Mouse (Mus musculus): Measurements from ENCODE around the gene Rpl21. TPM values are rescaled to one million over a fixed set of nuclear protein-coding genes. Genes with fewer than 3 reads are reported as not detected.
A peak's percentile ranks its signal among the peaks of the same experiment; 100 is the strongest.

Rpl21 gene
- polyA plus RNA-seq, 1 experiment: 79.3 TPM

DNA sequence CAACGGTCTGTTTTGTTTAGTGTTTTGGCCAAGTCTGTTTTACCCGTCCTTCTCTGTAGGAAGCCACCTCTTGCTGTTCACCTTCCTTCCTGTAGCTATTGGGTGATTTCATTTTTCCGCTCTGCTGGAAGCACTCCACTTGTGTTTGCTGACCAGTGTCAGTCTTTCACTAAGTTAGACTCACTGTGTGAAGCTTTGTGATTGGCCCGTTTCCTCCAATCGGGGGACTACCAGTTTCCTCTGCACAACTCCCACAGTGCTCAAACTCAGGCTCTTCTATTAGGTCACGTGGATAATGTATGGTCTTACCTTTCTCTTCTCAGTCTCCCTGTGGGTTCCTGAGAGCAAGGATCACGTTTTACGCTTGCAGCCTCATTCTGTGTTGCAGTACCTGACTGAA is 3.2 kb upstream of the Rpl21 start:
- DNase-seq (ENCODE audit: low read depth, low spot score): no peak
- WGBS: 59% methylated on average over 8 of the region's 8 CpGs

DNA sequence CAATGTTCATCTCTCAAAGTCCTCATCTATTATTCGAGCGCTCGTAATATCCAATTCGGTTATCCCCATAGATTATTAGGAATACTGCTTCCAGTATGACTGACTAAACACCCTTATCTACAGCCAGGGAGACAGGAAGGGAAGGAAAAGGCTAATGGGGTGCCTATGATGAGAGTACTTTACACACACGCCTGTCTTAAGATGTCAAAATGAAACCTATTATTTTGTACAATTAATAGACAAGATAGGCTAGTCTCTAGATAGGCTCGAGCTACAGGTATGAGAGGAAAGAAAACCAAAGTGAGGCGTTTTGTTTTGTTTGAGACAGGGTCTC is 288 bp upstream of the Rpl21 start:
- no peak for DNase-seq (ENCODE audit: low read depth, low spot score)
- WGBS: 53% methylated on average over 7 of the region's 7 CpGs

DNA sequence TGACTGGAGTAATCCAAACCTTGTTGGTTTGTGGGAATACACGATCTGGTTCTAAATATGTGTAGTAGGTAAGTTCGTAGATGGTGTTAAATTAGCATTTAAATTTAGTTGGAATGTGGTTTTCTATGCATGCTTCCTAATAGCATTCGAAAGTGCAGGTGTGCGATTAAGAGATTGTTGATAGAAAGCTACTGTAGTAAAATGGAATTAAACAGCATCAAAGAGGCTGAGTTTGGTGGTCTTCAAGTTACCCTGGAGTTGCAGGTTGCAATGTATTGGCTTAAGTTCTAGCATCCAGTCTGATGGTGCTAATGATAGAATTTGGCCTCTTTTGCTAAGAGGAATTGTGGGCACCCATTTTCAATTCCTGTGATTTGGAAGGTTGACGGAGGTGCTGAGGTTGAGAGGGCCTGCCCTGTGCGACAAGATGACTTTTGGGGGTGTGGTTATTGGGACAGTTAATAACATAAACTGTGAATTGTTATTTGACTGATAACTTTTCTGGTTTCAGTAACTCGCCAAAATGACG is 1.0 kb downstream of the Rpl21 start:
- 9% methylated on average over 8 of the region's 8 CpGs for whole genome bisulfite sequencing
- no peak for DNase-seq (ENCODE audit: low read depth, low spot score)

DNA sequence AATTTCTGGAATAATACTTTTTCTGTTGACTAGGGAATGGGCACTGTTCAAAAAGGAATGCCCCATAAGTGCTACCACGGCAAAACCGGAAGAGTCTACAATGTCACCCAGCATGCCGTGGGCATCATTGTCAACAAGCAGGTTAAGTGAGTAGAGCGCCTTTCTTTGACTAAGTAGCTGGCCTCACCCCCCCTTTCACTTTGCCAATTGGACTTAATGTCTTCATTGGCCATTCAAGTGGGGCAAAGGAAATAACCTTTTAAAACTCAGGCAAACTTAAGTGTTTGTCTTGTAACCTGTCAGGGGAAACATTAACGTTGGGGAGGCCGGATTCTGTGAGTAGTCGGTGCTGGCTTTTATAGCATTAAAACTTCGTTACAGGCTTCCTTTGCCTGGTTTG is 2.3 kb downstream of the Rpl21 start:
- 42% methylated on average over 8 of the region's 8 CpGs for WGBS

DNA sequence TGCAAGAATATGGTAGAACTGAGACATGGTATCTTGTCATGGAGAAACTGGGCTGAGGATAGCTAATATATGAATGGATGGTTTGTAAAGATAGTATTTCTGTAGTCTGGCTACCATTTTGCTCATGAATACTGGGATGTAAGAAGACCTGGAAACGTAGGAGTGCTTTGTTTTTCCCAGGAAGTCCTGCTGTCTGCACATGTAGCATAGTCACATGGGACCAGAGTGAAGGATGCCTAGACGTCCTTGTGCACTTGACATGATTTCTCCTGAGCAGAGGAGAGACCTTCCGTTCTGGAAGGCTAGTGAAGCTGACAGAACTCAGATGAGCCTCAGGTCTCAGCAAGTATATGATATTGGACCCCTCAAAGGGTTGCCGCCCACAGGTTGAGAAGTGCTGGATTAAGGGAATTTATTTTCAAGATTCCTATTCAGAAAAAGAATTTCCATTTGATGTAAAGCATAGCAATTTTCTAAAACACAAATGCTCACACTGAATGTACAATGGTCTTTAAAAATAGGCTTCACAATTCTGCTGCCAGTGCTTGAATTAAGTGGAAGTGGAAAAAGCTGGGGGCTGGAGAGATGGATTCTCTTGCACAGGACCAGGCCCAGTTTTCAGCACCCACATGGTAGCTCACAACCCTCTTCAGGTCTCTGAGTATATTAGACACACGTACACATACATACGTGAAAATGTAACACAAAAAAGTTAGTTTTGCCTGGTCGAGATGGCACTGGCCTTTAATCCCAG is 5.5 kb downstream of the Rpl21 start:
- 62% methylated on average over 7 of the region's 7 CpGs for WGBS
- no peak for DNase-seq (ENCODE audit: low read depth, low spot score)

More for the DNA sequence above, 2.3 kb downstream of the Rpl21 start:
- no peak for DNase-seq (ENCODE audit: low read depth, low spot score)

DNA sequence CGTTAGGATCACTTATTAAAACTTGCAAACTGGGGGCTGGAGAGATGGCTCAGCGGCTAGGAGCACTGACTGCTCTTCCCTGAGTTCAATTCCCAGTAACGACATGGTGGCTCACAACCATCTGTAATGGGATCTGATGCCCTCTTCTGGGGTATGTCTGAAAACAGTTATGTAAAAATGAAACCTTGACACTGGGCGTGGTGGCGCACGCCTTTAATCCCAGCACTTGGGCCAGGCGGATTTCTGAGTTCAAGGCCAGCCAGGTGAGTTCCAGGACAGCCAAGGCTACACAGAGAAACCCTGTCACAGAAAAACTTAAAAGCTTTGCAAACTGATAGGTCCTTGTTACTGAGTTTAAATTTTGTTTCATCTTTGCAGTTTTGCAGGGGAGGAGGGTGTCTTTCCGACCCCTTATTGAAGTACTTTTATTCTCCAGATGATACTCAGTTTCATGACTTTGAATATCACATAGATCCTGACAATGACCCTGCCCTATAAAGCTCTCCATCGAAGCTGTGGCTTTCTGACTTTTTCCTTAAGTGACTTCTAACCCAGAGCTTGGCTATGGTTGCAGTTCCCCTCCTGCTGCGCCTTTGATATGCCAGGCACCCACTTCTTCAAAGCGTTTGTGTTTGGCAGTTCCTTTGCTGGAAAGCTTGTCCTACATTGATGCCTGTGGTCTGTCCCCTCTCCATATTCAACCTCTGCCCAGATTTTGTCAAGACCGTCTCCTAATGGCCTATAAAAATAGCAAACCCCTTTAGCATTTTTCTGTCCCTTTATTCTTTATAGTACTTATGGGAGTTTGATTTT is 6.4 kb downstream of the Rpl21 start:
- DNase-seq (ENCODE audit: low read depth, low spot score): no peak
- WGBS: 56% methylated on average over 12 of the region's 12 CpGs

DNA sequence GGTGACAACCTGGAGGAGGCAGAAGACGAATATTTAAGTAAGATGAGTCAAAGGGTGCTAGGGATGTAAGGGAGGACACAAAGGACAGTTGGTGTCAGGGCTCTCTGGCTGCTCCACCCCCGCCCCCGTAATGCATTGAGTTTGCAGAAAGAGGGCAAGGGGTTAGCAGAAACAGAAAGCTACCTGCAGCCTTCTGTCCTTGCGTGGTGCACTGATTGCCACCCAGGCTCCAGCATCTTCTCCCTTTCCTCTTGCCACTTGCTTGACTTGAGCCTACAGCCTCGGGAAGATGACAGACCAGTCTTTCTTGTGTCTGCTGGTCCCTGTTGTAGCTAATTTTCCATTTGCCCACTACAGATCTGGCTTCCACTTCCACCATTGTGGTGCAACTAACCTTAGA is 7.1 kb downstream of the Rpl21 start:
- 77% methylated on average over 5 of the region's 5 CpGs for WGBS

DNA sequence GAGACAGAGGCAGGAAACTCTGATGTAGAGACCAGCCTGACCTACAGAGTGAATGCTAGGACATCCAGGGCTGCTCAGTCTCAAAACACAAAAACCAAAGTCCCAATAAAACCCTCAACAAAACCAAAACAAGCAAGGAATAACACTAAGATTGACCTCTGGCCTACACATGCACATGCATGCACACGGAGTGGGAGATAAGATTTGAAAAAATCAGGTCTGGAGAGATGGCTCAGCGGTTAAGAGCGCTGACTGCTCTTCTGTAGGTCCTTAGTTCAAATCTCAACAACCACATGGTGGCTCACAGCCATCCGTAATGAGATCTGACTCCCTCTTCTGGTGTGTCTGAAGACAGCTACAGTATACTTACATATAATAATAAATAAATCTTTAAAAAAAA is 7.7 kb downstream of the Rpl21 start:
- 79% methylated on average over 4 of the region's 4 CpGs for WGBS
- no peak for DNase-seq (ENCODE audit: low read depth, low spot score)

More for the DNA sequence above, 7.1 kb downstream of the Rpl21 start:
- no peak for DNase-seq (ENCODE audit: low read depth, low spot score)

DNA sequence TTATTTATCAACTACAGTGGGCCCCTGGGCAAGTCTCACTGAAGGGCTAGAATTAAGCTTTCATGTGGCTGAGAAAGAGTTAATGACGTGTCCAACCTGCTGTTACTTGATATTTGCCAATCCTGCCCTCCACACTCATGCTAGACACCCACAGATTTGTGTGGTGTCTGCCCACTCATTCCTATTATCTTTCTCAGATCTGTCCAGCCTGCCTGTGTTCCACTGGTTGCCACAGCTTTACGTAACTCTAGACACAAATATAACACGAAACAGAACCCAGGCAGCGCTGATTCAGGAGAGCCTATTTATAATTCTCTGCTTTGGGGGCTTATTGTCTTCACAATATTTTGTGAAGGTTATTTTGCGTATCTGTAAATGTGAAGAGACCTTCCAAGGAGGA is 8.6 kb downstream of the Rpl21 start:
- WGBS: 87% methylated on average over 5 of the region's 5 CpGs
- DNase-seq (ENCODE audit: low read depth, low spot score): no peak

DNA sequence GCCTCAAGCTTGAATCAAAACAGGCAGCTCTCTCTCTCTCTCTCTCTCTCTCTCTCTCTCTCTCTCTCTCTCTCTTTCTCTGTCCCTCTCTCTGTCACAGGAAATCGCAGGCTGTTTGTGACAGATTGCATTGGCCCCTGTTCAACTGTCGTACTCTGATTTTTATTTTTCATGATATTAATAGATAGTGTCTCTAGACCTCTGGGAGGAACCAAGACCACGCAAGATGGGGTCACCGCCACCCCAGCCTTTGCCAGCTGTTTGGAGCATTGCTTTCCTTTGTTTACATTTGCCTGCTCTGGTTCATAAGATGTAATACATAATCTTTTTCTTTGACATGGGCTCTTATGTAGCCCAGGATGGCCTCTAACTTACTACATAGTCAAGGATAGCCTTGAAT is 9.3 kb downstream of the Rpl21 start:
- WGBS: 85% methylated on average over 4 of the region's 4 CpGs
- no peak for DNase-seq (ENCODE audit: low read depth, low spot score)

DNA sequence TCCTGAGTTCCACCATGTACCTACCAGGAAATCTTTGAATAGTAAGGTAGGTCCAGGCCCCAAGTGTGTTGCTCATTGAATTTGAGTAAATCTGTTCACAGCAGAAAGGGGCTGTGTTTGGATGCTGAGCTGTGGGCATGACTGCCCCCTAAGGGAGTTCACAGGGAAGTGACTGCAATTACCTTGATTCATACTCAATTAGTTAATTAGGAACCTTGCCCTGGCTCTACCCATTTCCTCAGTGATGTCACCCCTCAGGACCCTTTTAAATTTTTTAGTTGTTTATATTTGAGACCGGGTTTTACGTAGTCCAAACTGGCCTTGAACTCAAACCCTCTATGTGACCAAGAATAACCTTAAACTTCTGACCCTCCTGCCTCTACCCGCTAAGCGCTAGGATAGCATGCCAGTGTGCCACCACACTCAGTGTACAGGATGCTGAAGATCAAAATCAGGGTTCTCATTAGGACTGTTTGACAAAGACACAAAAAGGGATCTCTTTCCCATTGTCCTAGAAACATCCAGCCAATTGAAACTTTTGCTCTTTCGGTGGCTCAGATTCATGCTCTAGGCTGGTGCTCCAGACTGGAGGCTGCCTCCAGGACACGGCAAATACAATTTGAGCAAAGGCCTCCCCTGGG is 11.7 kb downstream of the Rpl21 start:
- DNase-seq (ENCODE audit: low read depth, low spot score): no peak
- WGBS: 25% methylated on average over 6 of the region's 6 CpGs

DNA sequence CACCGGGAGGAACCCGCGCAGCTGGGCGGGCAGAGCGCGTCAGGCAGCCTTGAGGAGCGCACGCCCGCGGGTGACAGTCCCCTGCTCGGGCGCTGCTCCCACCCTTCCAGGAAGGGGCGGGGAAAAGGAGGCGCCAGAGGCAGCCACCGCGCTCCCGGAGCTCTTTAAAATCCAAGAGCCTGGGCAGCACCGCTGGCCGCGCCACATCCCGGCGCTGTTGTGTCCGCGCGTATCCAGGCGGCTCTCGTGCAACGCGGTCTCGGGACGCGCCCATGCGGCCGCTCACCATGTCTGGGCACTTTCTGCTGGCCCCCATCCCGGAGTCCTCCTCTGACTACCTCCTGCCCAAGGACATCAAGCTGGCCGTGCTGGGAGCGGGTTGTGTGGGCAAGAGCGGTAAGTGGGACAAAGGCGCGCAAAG is 12.3 kb downstream of the Rpl21 start, which contains the start of gene Rasl11a:
Gene Rasl11a, plus strand, starts transcription at position 127 of the 421 bp plus-strand sequence.
- peak; percentile 52 for DNase-seq (ENCODE audit: low read depth, low spot score)
- under 1% methylated on average over 40 of the region's 40 CpGs for WGBS

DNA sequence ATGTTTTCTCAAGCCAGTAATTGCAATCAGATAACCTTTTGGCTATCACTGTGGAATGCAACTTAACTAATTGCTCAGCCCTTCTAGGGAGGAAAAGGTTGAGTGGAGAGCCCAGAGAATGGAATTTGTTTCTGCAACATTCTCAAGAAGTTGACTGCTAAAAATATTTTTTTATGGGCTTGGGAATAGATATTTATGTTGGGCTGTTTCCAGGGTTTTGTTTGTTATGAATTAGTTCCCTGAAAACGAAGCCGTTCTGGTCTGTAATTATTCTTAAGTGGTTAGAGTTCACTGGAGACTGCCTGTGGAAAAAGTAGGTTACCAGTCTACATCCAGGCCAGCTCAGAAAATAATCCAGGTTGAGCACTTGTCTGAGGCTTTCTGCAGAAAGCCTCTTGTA is 13.8 kb downstream of the Rpl21 start:
- 4% methylated on average over 2 of the region's 2 CpGs for WGBS

DNA sequence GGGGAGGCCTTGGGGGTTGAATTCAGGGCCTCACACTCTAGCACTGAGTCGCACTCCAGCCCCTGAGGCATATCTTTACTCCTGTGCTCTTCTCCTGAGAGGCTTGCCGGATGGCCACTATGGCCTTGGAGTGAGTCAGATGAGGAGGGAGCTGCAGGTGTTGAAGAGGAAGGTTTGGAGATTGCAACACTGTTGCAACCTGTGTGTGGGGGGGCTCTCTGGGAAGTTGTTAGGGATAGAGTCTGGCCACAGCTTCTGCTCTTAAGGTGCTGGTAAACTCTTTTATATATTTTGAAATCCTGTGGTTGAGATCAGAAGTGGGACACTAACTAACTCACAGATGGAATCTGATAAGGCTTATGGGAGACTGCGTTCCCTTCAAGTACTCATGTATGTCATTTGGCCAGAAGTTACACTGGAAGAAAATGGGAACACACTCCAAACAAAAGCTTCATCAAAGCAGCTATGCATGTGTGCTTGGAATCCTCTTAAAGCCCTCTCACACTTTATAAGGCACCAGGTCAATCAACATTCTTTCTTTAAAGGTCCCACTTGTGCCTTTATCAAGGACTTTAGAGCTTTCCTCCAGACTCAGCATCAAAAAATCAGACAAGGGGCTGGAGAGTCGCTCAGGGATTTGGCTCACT is 16.4 kb downstream of the Rpl21 start:
- DNase-seq (ENCODE audit: low read depth, low spot score): no peak
- 86% methylated on average over 4 of the region's 4 CpGs for WGBS

More for the DNA sequence above, 13.8 kb downstream of the Rpl21 start:
- no peak for DNase-seq (ENCODE audit: low read depth, low spot score)

DNA sequence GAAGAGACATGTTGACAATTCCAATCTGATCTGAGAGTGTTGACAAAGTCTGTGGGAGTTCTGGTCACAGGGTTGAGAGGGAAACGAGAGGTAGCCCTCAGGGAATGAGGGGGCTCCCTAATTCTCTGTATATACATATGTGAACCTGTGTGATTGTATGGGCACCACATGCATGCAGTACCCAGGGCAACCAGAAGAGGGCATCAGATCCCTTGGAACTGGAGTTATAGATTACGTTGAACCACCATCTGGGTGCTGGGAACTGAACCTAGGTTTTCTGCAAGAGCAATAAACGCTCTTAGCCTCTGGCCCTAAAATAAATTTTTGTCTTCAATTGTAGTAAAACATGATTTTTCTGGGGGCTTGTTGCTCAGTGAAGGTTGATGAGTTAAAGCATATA is 23.4 kb downstream of the Rpl21 start:
- DNase-seq (ENCODE audit: low read depth, low spot score): no peak
- 96% methylated on average over 3 of the region's 3 CpGs for WGBS

DNA sequence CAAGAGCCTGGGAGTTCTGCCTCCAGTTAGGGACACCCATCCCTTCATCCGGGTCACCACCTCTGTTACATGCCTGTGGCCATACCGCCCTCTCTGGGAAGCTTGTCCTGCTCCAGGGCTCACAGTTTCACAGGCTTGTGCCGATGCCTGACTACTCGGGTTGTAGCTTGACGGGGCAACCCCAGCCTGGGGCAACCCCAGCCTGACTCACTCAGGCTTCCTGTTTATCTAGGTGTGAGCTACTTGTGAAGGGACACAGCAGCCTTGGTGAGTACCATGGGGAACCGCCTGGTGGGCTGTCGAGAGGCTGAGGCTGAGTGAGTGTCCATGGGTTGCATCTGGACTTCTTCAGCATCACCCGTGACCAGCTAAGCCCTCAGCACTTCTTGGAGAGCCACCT is 24.9 kb downstream of the Rpl21 start:
- no peak for DNase-seq (ENCODE audit: low read depth, low spot score)
- 80% methylated on average over 8 of the region's 8 CpGs for WGBS

DNA sequence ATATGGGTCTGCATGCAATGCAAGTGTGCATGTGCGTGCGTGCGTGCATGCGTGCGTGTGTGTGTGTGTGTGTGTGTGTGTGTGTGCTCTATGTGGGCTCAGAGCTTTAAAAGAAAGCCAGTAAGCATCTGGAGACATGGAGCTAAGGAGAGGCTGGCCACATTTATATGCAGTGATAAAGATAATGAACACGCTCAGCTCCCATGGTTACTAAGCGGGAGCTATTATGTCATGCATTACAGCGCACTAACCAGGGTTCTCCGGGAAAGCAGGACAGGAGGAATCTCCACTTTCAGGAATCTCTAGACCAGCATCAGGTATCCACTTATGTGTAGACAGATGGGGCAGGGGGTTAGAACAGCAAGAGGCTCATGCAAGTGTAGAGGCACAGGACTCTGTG is 26.1 kb downstream of the Rpl21 start:
- no peak for DNase-seq (ENCODE audit: low read depth, low spot score)
- WGBS: 93% methylated on average over 9 of the region's 9 CpGs

DNA sequence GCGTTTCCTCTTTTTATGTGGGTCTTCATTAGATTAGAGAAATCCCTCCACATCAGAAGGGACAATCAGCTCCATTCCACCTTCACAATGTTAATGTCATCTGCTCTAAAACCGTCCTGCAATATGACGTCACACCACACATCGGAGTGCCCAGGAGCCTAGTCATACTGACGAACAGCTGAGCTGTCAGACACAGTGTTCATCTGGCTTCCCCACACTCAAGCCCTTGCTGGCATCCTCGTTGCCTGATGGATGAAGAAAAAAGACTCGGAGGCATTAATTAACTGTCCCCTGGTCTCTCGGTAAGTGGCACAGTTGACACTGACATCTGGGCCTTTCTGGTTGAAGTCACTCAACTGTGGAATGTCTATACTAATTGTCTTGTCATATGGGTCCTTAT is 26.6 kb downstream of the Rpl21 start:
- no peak for DNase-seq (ENCODE audit: low read depth, low spot score)
- WGBS: 89% methylated on average over 8 of the region's 8 CpGs

DNA sequence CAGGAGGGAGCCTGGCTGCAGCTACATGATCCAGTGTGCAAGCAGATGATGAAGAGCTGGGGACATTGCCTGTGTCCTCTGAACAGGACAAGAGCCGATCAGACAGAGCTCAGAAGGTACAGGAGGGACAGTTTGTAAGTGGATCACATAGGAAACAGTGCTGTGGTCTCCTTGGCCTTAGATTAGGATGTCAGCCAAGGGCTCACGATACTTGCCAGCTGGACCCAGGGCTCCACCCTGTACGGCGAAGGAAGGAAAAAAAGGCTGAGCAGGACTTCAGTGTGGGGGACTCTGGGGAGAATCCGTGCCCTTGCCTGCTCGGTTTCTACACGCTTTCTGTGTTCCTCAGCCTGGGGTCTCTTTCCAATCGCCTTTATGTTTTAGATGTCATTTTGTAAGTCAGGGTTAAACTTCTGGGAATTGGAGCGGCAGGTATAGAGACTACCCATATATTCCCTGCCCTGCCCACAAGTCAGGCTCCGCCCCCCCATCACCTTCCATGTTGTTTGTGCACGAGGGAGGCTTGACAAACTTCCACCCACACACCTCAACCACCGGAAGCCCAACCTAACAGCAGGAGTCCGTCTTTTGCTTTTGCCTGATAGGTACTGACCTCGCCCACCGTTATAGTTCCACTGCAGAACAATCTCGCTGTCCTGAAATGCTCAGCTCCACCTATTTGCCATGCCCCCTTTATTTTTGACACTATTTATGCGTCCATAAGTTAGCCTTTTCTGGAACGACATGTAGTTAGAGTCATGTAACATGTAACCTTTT is 27.7 kb downstream of the Rpl21 start:
- WGBS: 56% methylated on average over 18 of the region's 18 CpGs
- DNase-seq (ENCODE audit: low read depth, low spot score): no peak

Data from large intestine, adult 2 months (tissue).